Mouse (Mus musculus) C2C12 (cell line): ENCODE measurements around the gene Llgl2.

Source experiments
- CEBPB ChIP-seq: IDR thresholded peaks from one replicate; pipeline ENCODE4 v1.6.1; 2011; ENCODE audit warnings: low read depth, mild to moderate bottlenecking, control low read depth, moderate library complexity
- CTCF ChIP-seq: IDR thresholded peaks from one replicate; pipeline ENCODE4 v1.5.1; 2011; ENCODE audit not compliant: control insufficient read depth, insufficient read depth, insufficient read length
- FOSL1 ChIP-seq: IDR thresholded peaks from one replicate; pipeline ENCODE4 v1.8.0; 2011; ENCODE audit warnings: mild to moderate bottlenecking, low read length; ENCODE audit not compliant: poor library complexity, insufficient read depth, severe bottlenecking
- MAX ChIP-seq: IDR thresholded peaks from one replicate; pipeline ENCODE4 v1.6.1; 2011; ENCODE audit warnings: mild to moderate bottlenecking, control low read depth
- MYOD1 ChIP-seq: IDR thresholded peaks from one replicate; pipeline ENCODE4 v1.6.1; 2011; ENCODE audit warnings: low read depth; ENCODE audit not compliant: control insufficient read depth, insufficient read length
- MYOG ChIP-seq: IDR thresholded peaks from one replicate; pipeline ENCODE4 v1.6.1; 2011; ENCODE audit not compliant: control insufficient read depth, insufficient read length; ENCODE audit errors: extremely low read depth
- USF1 ChIP-seq: IDR thresholded peaks from one replicate; pipeline ENCODE4 v1.6.1; 2011; ENCODE audit warnings: low read depth, mild to moderate bottlenecking, control low read depth, moderate library complexity

DNA sequence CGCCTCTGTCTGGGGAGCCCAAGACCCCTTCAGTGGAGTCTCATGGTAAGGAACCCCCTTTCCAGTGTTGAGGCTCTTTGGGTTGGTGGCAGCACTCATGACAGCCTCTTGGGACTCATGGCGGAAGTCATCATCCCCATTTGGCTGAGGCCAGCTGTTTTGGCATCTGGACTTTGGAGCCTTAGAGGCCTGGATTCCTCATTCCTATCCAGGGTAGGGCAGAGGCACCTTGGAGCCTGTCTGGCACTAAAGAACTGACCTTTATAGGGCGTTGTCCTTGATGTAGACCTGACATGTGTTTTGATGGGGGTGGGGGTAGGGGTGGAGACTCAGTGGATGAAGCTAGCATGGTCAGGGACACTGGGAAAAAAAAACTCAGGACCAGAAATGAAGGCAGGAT is 60.5 kb downstream of the Llgl2 start:
- TF ChIP-seq CTCF, result no peak
- TF ChIP-seq USF1, result no peak
- TF ChIP-seq MAX, result no peak
- TF ChIP-seq MYOG, result no peak
- no peak for TF ChIP-seq CEBPB
- no peak for TF ChIP-seq MYOD1
- no peak for TF ChIP-seq FOSL1
